In genomic region chr13:115652352-115652751, GRCm38 (mm10) we compare ENCODE assay signal across 27 mouse cellular contexts.
"Had no signal": no experiment of that assay in that cellular context is flagged by ENCODE, and none has a peak within 500 bp of the region (broad histone marks: within the 10 kb centered on the region; RNA-seq: fewer than 3 reads in every experiment).

No protein-coding gene starts in this region.

- H3K4me3 ChIP-seq: heart, adult 2 months; heart, embryonic 13.5 days; heart, embryonic 15.5 days; hindbrain, embryonic 13.5 days; hindbrain, embryonic 15.5 days; kidney, embryonic 15.5 days; limb, embryonic 13.5 days; limb, embryonic 15.5 days; liver, embryonic 12.5 days had no signal

- H3K9ac ChIP-seq: heart, embryonic 13.5 days; heart, embryonic 15.5 days; hindbrain, embryonic 13.5 days; hindbrain, embryonic 15.5 days; kidney, embryonic 15.5 days; limb, embryonic 13.5 days; limb, embryonic 15.5 days; liver, embryonic 12.5 days; liver, embryonic 14.5 days had no signal

- ATAC-seq: hindbrain, postnatal 0 days; intestine, embryonic 16.5 days; liver, embryonic 12.5 days had no signal

- H3K9me3 ChIP-seq: heart, embryonic 13.5 days; heart, embryonic 15.5 days; hindbrain, embryonic 13.5 days; hindbrain, embryonic 15.5 days; kidney, embryonic 15.5 days; limb, embryonic 13.5 days; limb, embryonic 15.5 days; liver, embryonic 12.5 days had no signal

- H3K27me3 ChIP-seq: heart, embryonic 13.5 days; heart, embryonic 15.5 days; hindbrain, embryonic 13.5 days; hindbrain, embryonic 15.5 days; kidney, embryonic 15.5 days; limb, embryonic 13.5 days; limb, embryonic 15.5 days; liver, embryonic 12.5 days had no signal

- H3K4me1 ChIP-seq: heart, embryonic 13.5 days; heart, embryonic 15.5 days; hindbrain, embryonic 13.5 days; hindbrain, embryonic 15.5 days; kidney, embryonic 15.5 days; limb, embryonic 13.5 days; limb, embryonic 15.5 days; liver, embryonic 12.5 days had no signal

- H3K4me2 ChIP-seq: heart, embryonic 11.5 days; heart, embryonic 13.5 days; heart, embryonic 15.5 days; hindbrain, embryonic 13.5 days; hindbrain, embryonic 15.5 days; kidney, embryonic 15.5 days; limb, embryonic 13.5 days; limb, embryonic 15.5 days; liver, embryonic 12.5 days had no signal

- H3K36me3 ChIP-seq: heart, embryonic 13.5 days; heart, embryonic 15.5 days; hindbrain, embryonic 13.5 days; hindbrain, embryonic 15.5 days; kidney, embryonic 15.5 days; limb, embryonic 13.5 days; limb, embryonic 15.5 days; liver, embryonic 12.5 days had no signal

- DNase-seq: gastrocnemius, postnatal 14 days; gastrocnemius, postnatal 36 days; heart, adult 11 months; heart, adult 2 months; heart, postnatal 14 days; heart, postnatal 36 days; kidney, adult 11 months; kidney, adult 2 months; kidney, adult 9 months; kidney, postnatal 14 days; kidney, postnatal 36 days; layer of hippocampus, adult 9-11 months; layer of hippocampus, postnatal 36 days; left cerebral cortex, postnatal 4 days had no signal

- H3K27ac ChIP-seq: heart, adult 2 months; heart, embryonic 13.5 days; heart, embryonic 15.5 days; hindbrain, embryonic 13.5 days; hindbrain, embryonic 15.5 days; hindbrain, postnatal 0 days; kidney, embryonic 15.5 days; kidney, postnatal 0 days; limb, embryonic 13.5 days; limb, embryonic 15.5 days; liver, embryonic 12.5 days; liver, embryonic 14.5 days had no signal
